Mouse (Mus musculus): ENCODE measurements around the gene Gprin3.

Gene Gprin3

DNA sequence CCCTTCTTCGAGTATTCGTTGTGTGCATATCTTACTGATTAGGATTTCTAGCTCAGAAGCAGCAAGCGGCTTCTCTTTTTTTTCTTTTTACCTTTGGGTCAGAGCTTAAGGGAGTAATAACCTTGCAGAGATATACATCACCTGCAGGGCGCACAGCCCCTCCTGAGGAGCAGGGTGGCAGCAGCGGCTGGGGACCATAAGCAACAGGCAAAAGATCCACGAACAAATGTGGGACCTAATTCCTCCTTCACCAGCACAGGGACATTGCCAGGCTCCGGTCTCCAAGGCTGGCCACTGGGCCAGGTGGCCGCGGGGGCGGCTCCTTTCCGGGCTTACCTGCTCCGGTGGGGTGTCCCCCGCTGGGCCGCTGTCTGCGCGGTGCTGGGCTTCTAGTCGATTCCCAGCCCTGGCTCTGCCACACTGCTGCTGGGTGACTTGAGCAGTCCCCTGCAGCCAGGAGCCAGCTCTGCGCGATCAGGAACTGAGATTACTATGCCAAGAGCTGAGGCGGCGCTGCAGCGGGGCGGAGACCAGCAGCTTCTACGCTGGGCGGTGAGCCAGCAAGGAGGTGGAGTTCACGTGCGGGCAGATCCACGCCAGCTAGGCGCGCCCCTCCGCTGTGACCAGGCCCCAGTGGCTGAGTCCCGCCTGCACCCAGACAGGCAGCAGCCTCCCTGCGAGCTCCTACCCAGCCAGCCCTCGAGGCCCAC, at the start of gene Gprin3:
Gprin3 (minus strand) TSS at position 471 of the 710 bp plus-strand sequence.
- peak; percentile 70 to 74 for DNase-seq

DNA sequence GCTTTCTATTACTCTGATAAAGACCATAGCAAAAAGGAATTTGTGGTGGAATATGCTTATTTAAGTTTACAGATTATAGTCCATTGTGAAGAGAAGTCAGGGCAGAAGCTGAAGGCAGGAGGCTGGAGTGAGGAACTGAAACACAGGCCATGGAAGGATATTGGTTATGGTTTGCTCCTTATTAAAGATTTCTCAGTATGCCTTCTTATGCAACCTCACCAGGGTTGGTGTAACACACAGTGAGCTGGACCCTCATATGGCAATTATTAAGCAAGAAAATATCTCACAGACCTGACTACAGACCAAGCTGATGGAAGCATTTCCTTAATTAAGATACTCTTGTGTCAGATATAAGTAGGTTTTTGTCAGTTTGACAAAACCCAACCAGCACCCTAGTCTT, 32.8 kb upstream of the Gprin3 start:
- DNase-seq, result no peak

DNA sequence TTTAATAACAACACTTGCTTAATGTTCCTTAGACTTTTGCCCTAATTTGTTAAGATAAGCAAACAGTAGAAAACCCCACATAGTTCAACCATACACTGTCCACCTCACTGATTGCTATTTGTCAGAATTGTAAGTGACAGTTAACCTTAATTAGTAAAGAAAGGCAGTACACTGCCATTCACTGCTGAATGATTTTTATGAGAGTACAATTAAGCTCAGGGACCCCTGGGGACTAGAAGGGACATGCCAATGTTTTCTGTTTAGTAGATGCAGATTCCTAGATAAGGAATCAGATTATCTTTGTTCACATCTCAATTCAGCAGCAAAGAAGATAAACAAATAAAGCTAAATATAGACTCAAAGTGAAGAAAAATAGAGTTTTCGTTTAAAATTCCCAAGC, 30.0 kb upstream of the Gprin3 start:
- no peak for DNase-seq

DNA sequence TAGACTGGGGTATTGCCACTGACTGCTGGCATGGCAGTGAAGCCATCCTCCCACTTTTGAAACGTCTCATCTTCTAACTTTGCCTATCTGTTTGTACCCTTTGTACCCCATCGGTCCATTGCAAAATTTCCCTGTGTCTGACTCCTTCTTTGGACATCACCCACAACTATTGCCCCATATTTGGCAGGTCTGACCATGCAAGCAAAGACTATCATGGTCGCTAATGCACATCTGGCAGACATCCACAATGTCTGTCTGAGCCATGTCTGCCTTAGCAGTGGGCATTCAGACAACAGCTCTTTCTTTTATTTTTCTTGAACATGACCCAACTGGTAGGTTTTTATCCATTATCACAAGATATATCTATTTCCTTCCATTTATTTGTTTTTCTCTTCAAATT, 25.3 kb upstream of the Gprin3 start:
- DNase-seq, result no peak

DNA sequence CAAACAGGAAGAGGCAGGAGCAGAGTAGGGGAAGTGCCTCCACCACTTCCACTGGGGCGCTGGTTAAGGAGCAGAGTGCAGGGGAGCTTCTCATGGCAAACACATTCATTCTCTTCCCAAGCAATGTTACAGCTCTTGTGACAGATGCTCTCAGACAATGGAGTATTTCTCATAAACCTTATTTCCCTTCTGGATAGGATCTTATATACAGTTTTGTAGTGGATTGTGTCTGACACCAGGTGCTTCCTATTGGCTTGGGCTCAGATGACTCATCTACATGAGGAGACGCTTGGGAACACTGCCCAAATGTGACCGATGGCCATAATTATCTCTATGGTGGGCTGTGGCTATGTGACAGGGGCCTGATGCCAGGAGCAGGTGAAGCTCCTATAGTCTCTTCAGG, 19.0 kb upstream of the Gprin3 start:
- no peak for DNase-seq

DNA sequence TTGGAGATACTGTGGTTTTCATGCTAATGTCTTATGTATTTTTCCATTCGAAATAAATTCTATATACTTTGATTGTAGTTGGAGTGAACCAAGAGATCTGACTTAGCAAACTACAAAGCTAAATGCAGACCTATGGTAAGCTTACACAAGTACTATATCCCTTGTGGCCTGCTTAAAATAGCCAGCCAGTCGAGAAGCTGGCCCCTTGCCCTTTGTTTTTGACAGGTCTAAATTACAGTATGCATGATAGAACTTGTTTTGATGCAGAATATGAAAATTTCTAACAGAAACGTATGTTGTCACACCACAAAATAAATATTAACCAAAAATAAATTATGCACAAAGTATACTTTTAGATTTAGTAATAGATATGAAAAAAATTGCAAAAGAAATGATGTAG, 9.8 kb upstream of the Gprin3 start:
- DNase-seq, result no peak

DNA sequence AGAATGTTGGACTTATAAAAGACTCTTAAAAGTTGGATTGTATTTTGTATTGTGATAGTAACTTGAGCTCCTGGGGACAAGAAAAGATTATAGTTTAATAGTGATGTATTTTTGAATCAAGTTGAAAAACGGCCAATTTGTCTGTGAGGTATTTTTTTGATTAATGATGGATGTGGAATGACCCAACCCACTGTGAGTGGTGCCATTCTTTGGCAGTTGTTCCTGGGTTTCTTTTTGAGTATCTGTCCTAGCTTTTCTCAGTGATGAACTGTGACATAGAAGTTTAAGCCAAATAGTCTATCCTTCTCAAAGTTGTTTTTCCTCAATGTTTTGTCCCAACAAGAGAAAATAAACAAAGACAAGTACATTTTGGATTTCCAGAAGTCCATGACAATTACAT, 7.0 kb upstream of the Gprin3 start:
- DNase-seq, result no peak

DNA sequence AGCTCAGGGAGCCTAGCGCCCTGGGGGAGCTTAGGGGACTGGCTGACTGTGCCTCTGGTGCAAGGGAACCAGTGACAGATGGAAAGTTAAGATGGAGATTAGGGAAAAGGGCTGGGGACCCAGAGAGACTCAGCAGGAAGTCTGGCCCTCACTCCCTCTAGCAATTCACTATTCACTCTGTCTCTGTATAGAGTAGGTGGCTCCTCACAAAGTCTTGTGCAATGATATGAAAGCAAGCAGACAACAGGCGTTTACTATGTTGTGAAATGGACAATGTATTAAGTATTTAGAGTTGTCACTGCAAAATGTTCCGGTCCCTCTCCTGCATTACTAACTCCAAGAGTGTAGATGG, 416 bp upstream of the Gprin3 start:
- DNase-seq, result no peak

DNA sequence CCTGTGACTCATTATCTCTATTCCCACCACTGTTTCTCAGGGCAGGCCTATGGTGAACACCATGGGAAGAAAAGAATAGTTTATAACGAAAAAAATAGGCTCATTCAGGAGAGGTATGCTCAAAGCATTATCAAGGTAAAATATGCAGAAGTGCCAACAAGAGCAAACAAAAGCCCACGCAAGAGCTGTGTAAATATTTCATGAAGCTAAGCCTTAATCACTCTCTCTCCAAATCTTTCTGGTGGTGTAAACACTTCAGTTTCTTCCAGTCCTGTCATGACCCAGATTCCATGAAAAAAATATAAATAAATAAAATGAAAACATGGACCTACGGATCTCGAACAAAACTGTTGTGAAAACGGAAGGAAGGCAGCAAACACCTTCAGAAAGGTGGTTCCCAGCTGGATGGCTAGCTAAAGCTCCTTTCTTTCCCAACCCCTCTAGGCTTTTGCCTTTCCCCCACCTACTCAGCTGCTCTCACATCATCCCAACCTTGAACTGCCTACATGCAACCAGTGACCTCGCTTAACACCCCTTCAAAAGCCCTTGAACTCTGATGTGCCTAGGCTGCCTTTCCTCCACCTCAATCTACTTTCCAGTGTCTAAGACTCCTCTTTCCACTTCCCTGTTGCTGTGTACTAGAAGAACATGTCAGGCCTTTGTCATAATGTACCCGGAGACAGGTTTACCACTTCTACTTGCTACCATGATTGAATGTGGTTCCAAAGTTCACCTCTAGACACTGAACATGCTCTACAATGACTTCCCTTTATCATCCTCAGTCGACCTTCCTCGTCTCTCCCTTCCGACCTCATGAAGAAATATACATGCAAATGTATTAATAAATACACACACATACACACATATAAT, 988 bp downstream of the Gprin3 start:
- no peak for DNase-seq

DNA sequence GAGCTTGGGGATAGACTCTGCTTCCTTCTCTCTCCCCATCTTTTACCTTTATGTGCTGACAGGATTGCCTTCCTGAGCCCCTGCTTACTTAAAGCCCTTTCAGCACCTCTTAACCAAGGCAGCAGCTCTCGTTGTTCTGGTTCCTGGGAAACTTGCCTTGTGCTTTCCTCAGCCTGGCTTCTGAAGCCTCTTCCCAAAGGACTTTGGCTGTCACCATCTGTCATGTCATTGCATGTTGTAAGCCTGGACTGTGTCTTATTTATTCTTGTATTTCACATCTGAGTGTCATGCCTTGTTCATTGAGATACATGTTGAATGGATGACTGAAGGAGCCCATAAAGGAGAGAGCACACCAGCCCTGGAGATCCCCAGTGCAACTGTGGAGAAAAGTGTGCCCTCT, 2.3 kb downstream of the Gprin3 start:
- no peak for DNase-seq

DNA sequence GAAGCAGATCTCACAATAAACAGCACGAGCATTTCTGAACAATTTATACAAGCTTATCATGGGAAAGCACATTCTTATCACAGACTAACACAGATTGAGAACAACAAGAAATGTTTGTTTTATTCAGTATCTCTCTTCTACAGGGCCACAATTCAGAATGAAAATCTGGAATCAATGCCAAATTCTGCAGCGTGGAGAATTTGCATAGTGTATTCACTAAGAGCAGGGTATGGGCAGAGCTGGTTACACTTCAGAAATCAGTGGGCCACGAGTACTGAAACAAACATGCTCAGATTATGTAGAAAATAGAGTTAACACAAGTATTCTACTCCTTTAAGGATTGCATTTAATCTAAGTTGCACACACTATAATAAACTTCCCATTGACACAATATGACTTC, 6.8 kb downstream of the Gprin3 start:
- no peak for DNase-seq

DNA sequence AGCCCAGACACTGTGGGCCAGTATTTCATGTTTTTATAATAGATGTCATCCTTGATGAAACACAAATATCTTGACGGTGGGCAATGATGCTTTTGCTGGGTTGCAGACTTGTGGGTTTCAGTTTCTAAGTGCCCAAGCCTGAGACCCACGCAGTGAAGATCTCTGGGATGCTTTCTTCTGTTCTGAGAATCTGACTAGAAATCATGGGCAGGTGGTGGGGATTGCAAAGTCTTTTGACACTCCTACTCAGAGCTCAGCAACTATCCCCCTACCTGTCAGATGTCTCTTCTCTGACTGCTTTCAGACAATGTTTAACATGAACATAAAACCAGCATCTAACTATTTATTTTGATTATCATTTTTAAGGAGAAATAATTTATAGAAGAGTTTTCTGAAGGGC, 7.4 kb downstream of the Gprin3 start:
- no peak for DNase-seq

DNA sequence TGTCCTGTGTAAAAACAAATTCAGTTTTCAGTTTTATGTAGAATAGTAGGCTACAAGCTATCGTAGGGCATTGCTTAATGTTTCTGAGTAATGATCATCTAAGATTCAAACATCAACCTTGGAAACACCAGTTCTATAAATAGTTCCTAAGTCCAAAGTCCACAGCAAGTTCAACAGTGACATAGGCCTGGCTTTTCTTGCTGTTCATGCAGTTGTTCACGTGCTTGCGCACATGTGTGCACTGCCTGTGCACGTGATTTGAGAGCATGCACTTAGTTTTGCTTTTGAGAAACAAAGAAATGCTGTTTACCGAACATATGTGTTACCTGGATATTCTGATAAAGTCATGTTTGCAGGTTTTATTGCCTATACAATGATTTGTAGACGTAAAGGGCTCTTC, 11.3 kb downstream of the Gprin3 start:
- no peak for DNase-seq

DNA sequence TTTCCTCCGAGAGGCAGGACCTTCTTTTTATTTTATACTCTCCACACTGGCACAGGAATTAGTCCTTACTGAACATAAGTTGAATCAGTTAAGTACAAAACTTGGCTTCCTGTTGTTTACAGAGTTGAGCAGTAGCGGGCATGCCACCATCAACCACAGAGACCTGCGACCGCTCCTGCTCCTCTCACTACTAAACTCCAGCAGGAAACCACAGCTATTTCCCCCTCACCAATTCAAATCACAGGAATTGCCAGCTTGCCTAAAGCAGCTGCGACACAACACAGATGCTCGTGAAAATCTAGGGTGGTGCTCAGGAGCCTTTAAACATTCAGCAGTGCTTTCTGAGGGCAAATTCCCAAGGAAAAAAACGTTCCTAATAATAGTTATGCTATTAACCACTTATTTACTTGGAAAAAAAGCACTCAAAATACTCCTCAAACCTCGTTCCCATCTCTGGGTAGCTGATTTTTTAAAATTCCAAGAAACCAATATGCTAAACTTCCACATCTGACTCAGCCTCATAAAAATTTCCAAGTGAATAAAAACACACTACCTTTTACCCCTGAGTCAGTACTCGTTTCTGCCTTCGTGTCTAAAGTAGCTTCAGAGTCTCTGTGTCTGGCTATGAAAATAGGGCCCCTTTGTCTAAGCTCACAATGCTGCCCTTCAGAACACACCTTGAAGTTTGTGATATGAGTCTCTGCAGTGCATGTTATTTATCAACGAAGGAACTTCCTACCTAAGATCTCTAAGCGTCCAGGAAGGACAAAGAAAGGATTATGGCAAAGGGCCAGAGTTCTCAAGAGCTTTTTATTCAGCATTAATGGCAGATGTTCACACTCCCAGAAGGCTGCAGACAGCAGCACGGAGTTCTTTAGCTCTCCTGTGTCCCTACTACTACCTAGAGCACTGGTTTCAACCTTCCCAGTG, 13.4 kb downstream of the Gprin3 start:
- peak; percentile 28 to 50 for DNase-seq

DNA sequence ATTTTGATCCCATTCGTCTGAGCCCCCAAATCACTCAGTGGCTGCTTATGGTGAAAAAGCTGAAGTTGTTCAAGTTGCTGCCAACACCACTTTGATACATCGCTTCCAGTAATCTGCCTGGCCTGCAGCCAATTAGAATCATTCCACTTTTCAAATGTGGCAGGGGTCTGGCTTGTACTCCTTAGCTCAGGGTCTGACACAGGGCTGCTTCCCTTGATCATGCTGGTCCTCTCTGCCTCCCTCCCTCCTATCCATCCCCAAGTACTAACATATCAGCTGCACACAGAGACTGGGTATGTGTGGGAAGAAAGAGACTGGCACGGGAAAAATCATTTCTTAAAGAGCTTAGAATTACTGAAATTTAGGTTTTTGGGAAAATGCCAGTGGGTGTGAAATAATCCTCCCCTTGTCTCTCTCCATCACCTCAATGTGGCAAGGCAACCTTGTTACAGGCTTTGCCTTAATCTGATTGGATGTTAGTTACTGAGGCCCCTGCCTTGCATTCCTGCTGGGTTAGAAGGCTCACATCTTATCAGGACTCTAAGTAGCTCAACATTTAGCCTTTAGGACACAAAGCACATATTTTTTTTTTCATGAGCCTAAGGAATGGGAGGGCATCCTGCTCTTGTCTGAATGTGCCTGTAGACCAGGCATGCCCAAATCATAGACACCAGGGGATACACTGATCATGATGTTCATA, 16.9 kb downstream of the Gprin3 start:
- DNase-seq, result no peak

DNA sequence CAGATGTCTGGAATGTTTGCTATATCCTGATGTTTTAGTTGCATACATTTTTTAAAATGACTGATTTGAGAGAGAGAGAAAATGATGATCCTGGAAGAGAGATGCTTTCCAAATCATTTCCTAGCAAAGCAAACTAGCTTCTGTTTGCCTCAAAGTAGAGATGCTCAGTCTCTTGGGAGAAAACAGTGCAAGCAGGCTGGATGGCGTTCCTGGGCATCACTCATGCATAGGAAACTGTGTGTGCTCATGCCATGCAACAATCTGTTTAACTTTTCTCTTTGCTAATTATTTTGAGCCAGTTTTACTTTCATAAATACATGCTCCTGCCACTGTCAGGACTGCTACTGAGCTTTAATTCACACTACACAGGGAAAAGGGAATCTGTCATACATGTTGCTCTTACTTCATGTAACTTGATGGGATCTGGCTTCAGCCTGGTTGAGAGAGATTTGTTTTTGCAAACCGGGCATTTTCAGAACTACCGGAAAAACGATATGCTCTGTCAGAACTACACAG, 18.6 kb downstream of the Gprin3 start:
- no peak for DNase-seq

DNA sequence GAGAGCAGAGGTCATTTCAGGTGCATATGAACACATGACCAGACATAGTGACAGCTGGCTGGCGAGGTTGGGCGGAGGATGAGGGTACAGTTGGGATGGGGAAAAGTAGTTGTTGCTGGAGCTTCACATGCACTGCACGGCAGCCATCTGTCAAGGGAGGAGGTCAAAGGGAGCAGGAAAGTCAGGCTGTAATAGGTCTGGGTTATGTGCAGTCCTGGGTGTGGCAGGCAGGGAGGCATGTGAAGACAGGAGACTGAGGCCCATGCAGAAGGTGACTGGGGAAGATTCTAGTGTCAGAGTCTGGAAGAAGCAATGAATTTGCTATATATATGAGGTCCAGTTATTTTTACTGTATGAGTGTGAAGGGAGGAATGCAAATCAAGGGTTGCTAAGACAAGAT, 35.9 kb downstream of the Gprin3 start:
- DNase-seq, result no peak

DNA sequence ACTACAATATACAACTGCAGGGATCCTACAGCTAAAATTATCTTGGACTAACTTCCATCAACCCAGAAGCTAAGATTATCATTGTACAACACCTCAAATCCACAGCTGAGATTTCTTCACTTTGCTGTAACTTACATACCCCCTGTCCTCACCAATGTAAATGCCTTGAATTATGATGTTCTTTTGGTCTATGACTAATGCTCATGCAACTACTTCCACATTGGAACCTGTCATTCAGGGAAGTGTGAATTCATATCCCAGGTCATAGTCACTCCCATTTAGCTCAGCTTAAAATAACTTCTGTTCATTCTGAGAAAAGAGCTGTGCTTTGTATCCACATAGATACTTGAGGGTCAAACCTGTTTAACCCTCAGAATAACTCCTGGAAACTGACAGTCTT, 60.8 kb downstream of the Gprin3 start:
- no peak for DNase-seq

DNA sequence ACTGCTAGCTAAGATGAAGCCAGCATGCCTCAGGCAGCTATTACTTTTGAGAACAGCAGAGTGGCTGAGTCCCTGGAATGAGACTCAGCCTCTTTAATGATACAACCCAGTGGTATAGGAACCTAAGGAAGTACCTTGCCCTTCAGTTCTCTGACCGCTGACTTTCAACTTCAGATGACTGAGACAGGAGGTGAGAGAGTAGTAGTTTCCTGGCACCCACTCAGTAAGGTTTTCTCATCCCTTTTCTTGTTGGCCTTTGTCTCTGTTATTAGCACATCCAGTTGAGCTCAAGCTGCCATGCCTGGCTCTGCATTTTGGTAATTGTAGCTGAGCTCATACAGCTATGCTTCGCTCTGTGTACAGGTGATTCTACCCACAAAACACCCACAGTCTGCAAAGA, 62.8 kb downstream of the Gprin3 start:
- no peak for DNase-seq

DNA sequence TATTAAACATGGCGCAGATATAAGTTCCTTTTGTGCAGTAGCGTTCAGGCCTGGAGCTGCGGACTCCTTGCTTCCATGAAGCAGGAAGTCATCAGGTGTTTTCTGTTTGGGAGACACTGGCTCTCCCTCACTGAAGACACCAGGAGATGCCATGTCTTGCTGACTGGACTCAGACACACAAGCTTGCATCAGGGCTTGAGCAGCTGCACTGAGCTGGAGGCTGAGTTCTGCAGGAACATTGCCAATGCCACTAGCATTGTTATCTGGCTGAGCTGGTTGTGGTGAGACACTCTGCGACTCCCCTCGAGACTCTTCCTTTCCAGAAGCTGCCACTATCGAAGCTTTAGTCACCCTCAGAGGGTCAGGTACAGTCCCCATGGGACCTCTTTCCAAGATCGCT, 71.2 kb downstream of the Gprin3 start:
- DNase-seq, result no peak

DNA sequence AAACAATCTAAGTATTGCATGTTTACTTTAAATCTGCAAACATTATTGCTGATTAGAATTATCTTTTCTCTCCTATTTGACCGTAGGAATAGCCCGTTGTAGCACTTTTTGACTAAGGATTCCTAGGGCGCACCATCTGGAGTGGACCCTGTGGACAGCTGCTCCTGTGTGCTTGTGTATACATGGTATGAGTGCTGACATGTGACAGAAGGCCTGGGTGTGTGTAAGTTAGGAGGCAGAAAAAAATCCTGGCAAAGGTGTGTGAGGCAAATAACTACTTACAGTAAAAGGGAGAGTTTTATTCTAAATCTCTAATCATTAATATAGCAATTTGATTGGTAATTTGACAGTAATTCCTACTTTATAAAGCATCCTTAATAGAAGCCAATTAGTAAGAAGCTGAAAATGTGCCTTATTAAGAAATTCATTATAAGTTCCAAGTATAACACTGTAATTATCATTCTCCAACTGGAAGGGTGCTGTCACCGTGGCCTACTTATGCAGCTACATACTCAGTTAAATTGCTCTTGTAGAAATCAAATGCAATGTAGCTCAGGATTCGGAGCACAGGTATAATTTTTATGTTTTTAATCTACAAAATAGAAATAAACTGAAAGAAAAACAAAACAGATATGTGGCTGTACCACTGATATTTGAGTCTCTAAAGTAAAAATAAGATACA, 74.8 kb downstream of the Gprin3 start:
- DNase-seq, result no peak

DNA sequence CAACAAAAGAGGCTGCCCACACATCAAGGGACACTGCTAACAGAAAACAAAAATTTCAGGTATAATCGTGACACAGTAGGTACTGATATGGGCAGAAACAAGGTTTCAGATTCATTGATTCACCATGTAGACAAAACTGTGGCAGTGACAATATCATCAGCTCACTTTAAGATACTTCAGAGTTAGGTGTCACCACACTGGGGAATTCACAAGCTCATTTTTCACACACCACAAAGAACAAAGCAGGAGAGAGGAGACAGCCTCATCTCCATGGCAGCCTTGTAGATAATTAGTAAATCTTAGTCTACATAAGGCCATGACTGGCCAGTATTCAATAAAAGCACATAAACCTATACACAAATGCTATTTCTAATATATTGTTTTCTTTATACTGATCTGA, 77.4 kb downstream of the Gprin3 start:
- DNase-seq, result no peak

All from thymus, postnatal 36 days (tissue).